Mouse (Mus musculus): ENCODE measurements around the gene Tac4. TPM values are rescaled to one million over a fixed set of nuclear protein-coding genes. Genes with fewer than 3 reads are reported as not detected.

Tac4 gene
- polyA plus RNA-seq, 1 experiment from 2014 or later = not detected

GRCm38 (mm10) chr11:95315215-95315955 is 54.1 kb downstream of the Tac4 start:
- no peak for ATAC-seq (replicated peaks; ENCODE audit: extremely low read depth, insufficient read depth, low FRiP score)
- no peak overlapping the region for H3K4me3 ChIP-seq (ENCODE audit: low read length)
- no peaks in the 10 kb centered on the region for H3K36me3 ChIP-seq (ENCODE audit: control insufficient read depth, insufficient read depth)
- peaks cover 18% of the 10 kb centered on the region for H3K4me1 ChIP-seq (ENCODE audit: control insufficient read depth, insufficient read depth, low read length)
- WGBS = 73% methylated on average over 7 of the region's 7 CpGs
- H3K4me2 ChIP-seq (ENCODE audit: low read depth, low read length) = no peak overlapping the region
- no peaks in the 10 kb centered on the region for H3K9me3 ChIP-seq (replicated peaks; ENCODE audit: control insufficient read depth, low read length)
- no peaks in the 10 kb centered on the region for H3K27me3 ChIP-seq (ENCODE audit: control insufficient read depth, insufficient read depth, low read length)
- H3K9ac ChIP-seq (ENCODE audit: low read length) = no peak overlapping the region
- no peak overlapping the region for H3K27ac ChIP-seq (ENCODE audit: low read length)

- Histone ChIP-seq H3K4me1 (ENCODE audit: control insufficient read depth, insufficient read depth, low read length) (peaks cover 11% of the 10 kb centered on the region; the same call in 1 of the 2 replicates), H3K4me3 (ENCODE audit: low read length) (no peak overlapping the region), H3K36me3 (ENCODE audit: control insufficient read depth, insufficient read depth) (no peaks in the 10 kb centered on the region), H3K9me3 (replicated peaks; ENCODE audit: control insufficient read depth, low read length) (no peaks in the 10 kb centered on the region), H3K4me2 (ENCODE audit: low read depth, low read length) (peak overlapping the region; percentile 15; the same call in 1 of the 2 replicates), H3K27me3 (ENCODE audit: control insufficient read depth, insufficient read depth, low read length) (no peaks in the 10 kb centered on the region), H3K9ac (ENCODE audit: low read length) (no peak overlapping the region), H3K27ac (ENCODE audit: low read length) (no peak overlapping the region)
- WGBS = 42% methylated on average over 9 of the region's 9 CpGs
- ATAC-seq (replicated peaks; ENCODE audit: extremely low read depth, insufficient read depth, low FRiP score) = no peak
These were observed 56.8 kb downstream of the Tac4 start for GRCm38 (mm10) chr11:95318116-95318515.

Other genes with a start within 250 kb of the Tac4 start
- 141 and 148 TPM in 2 replicates for gene Pdk2, start 220.2 kb upstream of the Tac4 start, polyA plus RNA-seq (2015; fragmentation: Nextera tagmentation; extraction: Ambion mirVana)
- 9.6 and 11.5 TPM in 2 replicates for gene Itga3, start 184.7 kb upstream of the Tac4 start, polyA plus RNA-seq (2015; fragmentation: Nextera tagmentation; extraction: Ambion mirVana)
- gene Dlx3, start 141.4 kb upstream of the Tac4 start, polyA plus RNA-seq (2015; fragmentation: Nextera tagmentation; extraction: Ambion mirVana) = 0.07 and 0.11 TPM in 2 replicates
- gene Dlx4, start 115.3 kb upstream of the Tac4 start, polyA plus RNA-seq (2015; fragmentation: Nextera tagmentation; extraction: Ambion mirVana) = 0.09 and 0.17 TPM in 2 replicates
- 49.8 and 51.1 TPM in 2 replicates for gene Kat7, start 48.7 kb downstream of the Tac4 start, polyA plus RNA-seq (2015; fragmentation: Nextera tagmentation; extraction: Ambion mirVana)
- gene Fam117a, start 75.5 kb downstream of the Tac4 start, polyA plus RNA-seq (2015; fragmentation: Nextera tagmentation; extraction: Ambion mirVana) = 5.0 and 6.3 TPM in 2 replicates
- gene Slc35b1, start 123.2 kb downstream of the Tac4 start, polyA plus RNA-seq (2015; fragmentation: Nextera tagmentation; extraction: Ambion mirVana) = 71.2 and 73.0 TPM in 2 replicates
- gene Spop, start 152.6 kb downstream of the Tac4 start, polyA plus RNA-seq (2015; fragmentation: Nextera tagmentation; extraction: Ambion mirVana) = 135 and 157 TPM in 2 replicates

Data from heart, embryonic 16.5 days (tissue).